9 mouse cellular contexts compared by ENCODE assay signal in genomic region chr2:73274119-73274920, GRCm38 (mm10). TPM values are rescaled to one million over a fixed set of nuclear protein-coding genes. Genes with fewer than 3 reads are reported as not detected.
DNase-seq lines count a peak whose midpoint lies in the region; ATAC-seq and TF ChIP-seq lines count a peak whose summit lies in the region.
"Had no signal": no experiment of that assay in that cellular context is flagged by ENCODE, and none has a peak within 500 bp of the region (broad histone marks: within the 10 kb centered on the region; RNA-seq: fewer than 3 reads in every experiment).

No protein-coding gene starts in this region.

- no peak for TF ChIP-seq EP300 in liver, postnatal 0 days (IDR thresholded peaks at IDR 0.05; ENCODE audit: low read depth)

- peaks cover 45% of the 10 kb centered on the region for H3K4me1 ChIP-seq in embryonic facial prominence, embryonic 12.5 days
- H3K4me1 ChIP-seq in hindbrain, embryonic 15.5 days (replicated peaks): peaks cover 38% of the 10 kb centered on the region
- peaks cover 41% of the 10 kb centered on the region for H3K4me1 ChIP-seq in liver, postnatal 0 days (ENCODE audit: insufficient read depth)
- peaks cover 19% of the 10 kb centered on the region; the same call in 1 of the 2 replicates for H3K4me1 ChIP-seq in stomach, embryonic 14.5 days (ENCODE audit: control insufficient read depth, insufficient read depth, low read length)

- peak overlapping the region; percentile 43 for H3K9ac ChIP-seq in embryonic facial prominence, embryonic 12.5 days
- H3K9ac ChIP-seq in hindbrain, embryonic 15.5 days: no peak overlapping the region
- no peak overlapping the region for H3K9ac ChIP-seq in liver, postnatal 0 days (replicated peaks)
- H3K9ac ChIP-seq in stomach, embryonic 14.5 days (replicated peaks; ENCODE audit: low read depth, low read length): no peak overlapping the region

- peak overlapping the region; percentile 41 for H3K4me3 ChIP-seq in embryonic facial prominence, embryonic 12.5 days
- H3K4me3 ChIP-seq in hindbrain, embryonic 15.5 days: peak overlapping the region; percentile 36
- peak overlapping the region; percentile 43 for H3K4me3 ChIP-seq in liver, postnatal 0 days (ENCODE audit: low read depth, low read length)
- peak overlapping the region; percentile 26 for H3K4me3 ChIP-seq in stomach, embryonic 14.5 days (ENCODE audit: low read depth, low read length)

- H3K36me3 ChIP-seq in embryonic facial prominence, embryonic 12.5 days: no peaks in the 10 kb centered on the region
- H3K36me3 ChIP-seq in hindbrain, embryonic 15.5 days: no peaks in the 10 kb centered on the region
- H3K36me3 ChIP-seq in liver, postnatal 0 days (replicated peaks; ENCODE audit: insufficient read depth, low read length): no peaks in the 10 kb centered on the region
- H3K36me3 ChIP-seq in stomach, embryonic 14.5 days (ENCODE audit: control insufficient read depth, insufficient read depth, low read length): no peaks in the 10 kb centered on the region
- H3K36me3 ChIP-seq: G1E had no signal

- WGBS in embryonic facial prominence, embryonic 12.5 days: under 1% methylated on average over 88 of the region's 88 CpGs
- WGBS in hindbrain, embryonic 15.5 days: under 1% methylated on average over 88 of the region's 88 CpGs
- WGBS in liver, postnatal 0 days (ENCODE audit: insufficient replicate concordance): under 1% methylated on average over 84 of the region's 88 CpGs
- under 1% methylated on average over 88 of the region's 88 CpGs for WGBS in stomach, embryonic 14.5 days

- H3K27ac ChIP-seq in embryonic facial prominence, embryonic 12.5 days: no peak overlapping the region
- H3K27ac ChIP-seq in hindbrain, embryonic 15.5 days (replicated peaks): no peak overlapping the region
- no peak overlapping the region for H3K27ac ChIP-seq in liver, postnatal 0 days (ENCODE audit: low read depth)
- no peak overlapping the region for H3K27ac ChIP-seq in stomach, embryonic 14.5 days (ENCODE audit: low read length)

- peak; percentile 16 to 22 for DNase-seq in cerebellum, postnatal 36 days
- no peak for DNase-seq in cerebellum, adult 11-12 months
- DNase-seq in CD4-positive helper T cell, adult 2 months (ENCODE audit: low read depth, low spot score): peak; percentile 57
- DNase-seq in liver, postnatal 0 days: peak; percentile 58

- no peak for ATAC-seq in embryonic facial prominence, embryonic 12.5 days (ENCODE audit: insufficient number of reproducible peaks, insufficient read depth, low FRiP score, low TSS enrichment)
- no peak for ATAC-seq in hindbrain, embryonic 15.5 days (ENCODE audit: low FRiP score, low read depth)
- no peak for ATAC-seq in liver, postnatal 0 days
- ATAC-seq in stomach, embryonic 14.5 days (ENCODE audit: insufficient number of reproducible peaks, insufficient read depth, low FRiP score, low read depth): no peak
- ATAC-seq in erythroblast, adult 5-6 weeks (replicated peaks; ENCODE audit: low FRiP score, poor library complexity, severe bottlenecking): no peak

- H3K9me3 ChIP-seq in embryonic facial prominence, embryonic 12.5 days: no peaks in the 10 kb centered on the region
- H3K9me3 ChIP-seq in hindbrain, embryonic 15.5 days: no peaks in the 10 kb centered on the region
- no peaks in the 10 kb centered on the region for H3K9me3 ChIP-seq in liver, postnatal 0 days (ENCODE audit: low read length)
- no peaks in the 10 kb centered on the region for H3K9me3 ChIP-seq in stomach, embryonic 14.5 days (ENCODE audit: control insufficient read depth, low read depth, low read length)

- TF ChIP-seq CTCF in liver, postnatal 0 days (IDR thresholded peaks at IDR 0.05; ENCODE audit: low read depth): no peak

- H3K4me2 ChIP-seq in embryonic facial prominence, embryonic 12.5 days (replicated peaks): peak overlapping the region; percentile 58
- peak overlapping the region; percentile 57 for H3K4me2 ChIP-seq in hindbrain, embryonic 15.5 days
- peak overlapping the region; percentile 68 for H3K4me2 ChIP-seq in liver, postnatal 0 days (ENCODE audit: low read depth, low read length)
- peak overlapping the region; percentile 35 for H3K4me2 ChIP-seq in stomach, embryonic 14.5 days (replicated peaks; ENCODE audit: low read depth, low read length)

- peaks cover 63% of the 10 kb centered on the region for H3K27me3 ChIP-seq in embryonic facial prominence, embryonic 12.5 days
- peaks cover 44% of the 10 kb centered on the region for H3K27me3 ChIP-seq in hindbrain, embryonic 15.5 days
- peaks cover 95% of the 10 kb centered on the region for H3K27me3 ChIP-seq in liver, postnatal 0 days (ENCODE audit: insufficient read depth, low read length)
- H3K27me3 ChIP-seq in stomach, embryonic 14.5 days (ENCODE audit: control insufficient read depth, insufficient read depth, low read length): peaks cover 48% of the 10 kb centered on the region

RNA-seq across cellular contexts. Expression of gene Sp9, which starts 2.6 kb away (rescaled TPM):
- polyA plus RNA-seq in embryonic facial prominence, embryonic 12.5 days (2016; fragmentation: Nextera tagmentation; extraction: Ambion mirVana): 0.90 and 1.6 TPM in 2 replicates
- polyA plus RNA-seq in hindbrain, embryonic 15.5 days (2015; fragmentation: Nextera tagmentation; extraction: Ambion mirVana): 1.2 TPM in 2 replicates
- polyA plus RNA-seq in liver, postnatal 0 days (2015; fragmentation: Nextera tagmentation; extraction: Ambion mirVana): not detected in 2 replicates
- not detected in 2 replicates for polyA plus RNA-seq in stomach, embryonic 14.5 days (2014; fragmentation: Nextera tagmentation; extraction: Ambion mirVana)
- total RNA-seq in erythroblast, adult 5-6 weeks (2015; ENCODE audit: low replicate concordance): not detected in 2 replicates
- 0.51 TPM in 1 of 2 replicates, not detected in the other for total RNA-seq in erythroblast, adult 5-6 weeks (2017; ENCODE audit: low replicate concordance)

RNA-seq across cellular contexts. Expression of gene Scrn3, which starts 38.1 kb away (rescaled TPM):
- polyA plus RNA-seq in embryonic facial prominence, embryonic 12.5 days (2016; fragmentation: Nextera tagmentation; extraction: Ambion mirVana): 13.9 and 16.2 TPM in 2 replicates
- 7.3 and 8.2 TPM in 2 replicates for polyA plus RNA-seq in hindbrain, embryonic 15.5 days (2015; fragmentation: Nextera tagmentation; extraction: Ambion mirVana)
- polyA plus RNA-seq in liver, postnatal 0 days (2015; fragmentation: Nextera tagmentation; extraction: Ambion mirVana): 20.5 and 21.9 TPM in 2 replicates
- polyA plus RNA-seq in stomach, embryonic 14.5 days (2014; fragmentation: Nextera tagmentation; extraction: Ambion mirVana): 10.6 and 11.7 TPM in 2 replicates
- 19.2 and 21.1 TPM in 2 replicates for total RNA-seq in erythroblast, adult 5-6 weeks (2015; ENCODE audit: low replicate concordance)
- total RNA-seq in erythroblast, adult 5-6 weeks (2017; ENCODE audit: low replicate concordance): 32.5 and 33.6 TPM in 2 replicates

RNA-seq across cellular contexts. Expression of gene Cir1, which starts 38.2 kb away (rescaled TPM):
- 26.8 and 29.7 TPM in 2 replicates for polyA plus RNA-seq in embryonic facial prominence, embryonic 12.5 days (2016; fragmentation: Nextera tagmentation; extraction: Ambion mirVana)
- polyA plus RNA-seq in hindbrain, embryonic 15.5 days (2015; fragmentation: Nextera tagmentation; extraction: Ambion mirVana): 26.2 and 29.0 TPM in 2 replicates
- polyA plus RNA-seq in liver, postnatal 0 days (2015; fragmentation: Nextera tagmentation; extraction: Ambion mirVana): 18.4 and 21.4 TPM in 2 replicates
- 28.1 and 29.6 TPM in 2 replicates for polyA plus RNA-seq in stomach, embryonic 14.5 days (2014; fragmentation: Nextera tagmentation; extraction: Ambion mirVana)
- total RNA-seq in erythroblast, adult 5-6 weeks (2015; ENCODE audit: low replicate concordance): 57.6 and 67.9 TPM in 2 replicates
- total RNA-seq in erythroblast, adult 5-6 weeks (2017; ENCODE audit: low replicate concordance): 76.7 and 127 TPM in 2 replicates

RNA-seq across cellular contexts. Expression of gene Ola1, which starts 55.6 kb away (rescaled TPM):
- 106 and 108 TPM in 2 replicates for polyA plus RNA-seq in embryonic facial prominence, embryonic 12.5 days (2016; fragmentation: Nextera tagmentation; extraction: Ambion mirVana)
- polyA plus RNA-seq in hindbrain, embryonic 15.5 days (2015; fragmentation: Nextera tagmentation; extraction: Ambion mirVana): 92.9 and 97.7 TPM in 2 replicates
- 34.4 and 36.5 TPM in 2 replicates for polyA plus RNA-seq in liver, postnatal 0 days (2015; fragmentation: Nextera tagmentation; extraction: Ambion mirVana)
- 81.7 and 88.3 TPM in 2 replicates for polyA plus RNA-seq in stomach, embryonic 14.5 days (2014; fragmentation: Nextera tagmentation; extraction: Ambion mirVana)
- total RNA-seq in erythroblast, adult 5-6 weeks (2015; ENCODE audit: low replicate concordance): 31.8 and 31.9 TPM in 2 replicates
- total RNA-seq in erythroblast, adult 5-6 weeks (2017; ENCODE audit: low replicate concordance): 23.3 and 27.5 TPM in 2 replicates
